Mouse (Mus musculus) WW6 (cell line): ENCODE data around the gene Map4k3.
"Not testable (repeated sequence)": the region's sequence is repeated elsewhere in the genome, so short reads cannot be mapped to it uniquely, and the experiment has no call there.

Experiments used
- DNase-seq: peaks from one replicate; pipeline ENCODE4 v3.0.0-alpha.2; 2013; ENCODE audit warnings: low read depth, low spot score

Map4k3 gene

DNA sequence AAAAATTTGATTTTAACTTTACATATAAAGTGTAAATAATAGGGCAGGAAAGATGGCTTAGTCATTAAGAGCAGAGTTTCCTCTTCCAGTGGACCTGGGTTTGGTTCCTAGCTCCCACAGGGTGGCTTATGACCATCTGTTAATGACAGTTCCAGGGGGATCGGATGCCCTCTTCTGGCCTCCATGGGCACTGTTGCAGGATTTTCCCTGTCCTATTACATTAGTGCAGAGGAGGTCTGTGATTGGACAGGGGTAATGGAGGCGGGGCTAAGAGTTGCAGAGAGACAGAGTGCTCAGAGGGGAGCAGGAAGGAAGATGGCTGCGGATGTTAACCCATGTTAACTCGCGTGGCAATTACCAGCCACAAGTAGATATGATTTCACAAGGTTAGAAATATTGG lies 95.4 kb downstream of the Map4k3 start:
- peak; percentile 45 for DNase-seq

DNA sequence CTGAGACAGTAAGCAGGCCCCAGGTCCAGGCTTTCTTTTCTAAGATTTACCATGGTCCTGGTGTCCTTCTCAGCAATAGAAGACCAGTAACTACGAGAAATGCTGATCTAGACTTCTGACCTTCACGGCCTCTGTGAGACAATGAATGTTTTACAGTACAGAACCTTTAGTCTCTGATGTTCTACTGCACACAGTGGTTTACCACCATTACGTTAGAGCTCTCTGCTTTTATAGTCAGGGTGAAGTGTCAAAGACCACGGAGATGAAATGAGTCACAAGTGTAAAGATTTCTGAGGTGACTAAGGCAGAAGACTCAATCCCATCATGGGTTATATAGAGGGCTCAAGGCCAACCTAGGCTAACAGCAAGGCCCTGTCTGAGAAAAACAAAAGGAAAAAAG lies 95.9 kb downstream of the Map4k3 start:
- DNase-seq: no peak

GRCm38 (mm10) chr17:80631028-80631427 lies 97.3 kb downstream of the Map4k3 start:
- DNase-seq: no peak

DNA sequence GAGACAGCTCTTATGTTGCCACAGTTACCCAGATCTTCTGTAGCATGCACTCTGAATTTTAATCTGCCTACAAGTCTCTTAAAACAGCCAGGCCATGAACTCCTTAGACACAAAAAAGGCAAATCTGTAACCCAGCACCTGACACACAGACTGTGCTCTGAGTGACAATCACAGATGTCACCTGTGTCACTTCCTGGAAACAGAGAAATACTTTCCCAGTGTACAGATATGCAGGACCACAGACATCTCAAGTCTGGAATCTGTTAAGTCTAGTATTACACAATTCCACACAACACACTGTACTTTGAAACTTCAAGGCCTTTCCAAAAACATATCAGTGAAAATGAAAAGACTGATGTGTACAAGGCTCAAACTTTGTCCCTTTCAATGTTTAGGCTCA lies 103.3 kb downstream of the Map4k3 start:
- DNase-seq: no peak

- DNase-seq: no peak
These were observed 106.6 kb downstream of the Map4k3 start for GRCm38 (mm10) chr17:80621691-80622090.

GRCm38 (mm10) chr17:80620786-80621423 lies 107.4 kb downstream of the Map4k3 start:
- DNase-seq: peak; percentile 47

DNA sequence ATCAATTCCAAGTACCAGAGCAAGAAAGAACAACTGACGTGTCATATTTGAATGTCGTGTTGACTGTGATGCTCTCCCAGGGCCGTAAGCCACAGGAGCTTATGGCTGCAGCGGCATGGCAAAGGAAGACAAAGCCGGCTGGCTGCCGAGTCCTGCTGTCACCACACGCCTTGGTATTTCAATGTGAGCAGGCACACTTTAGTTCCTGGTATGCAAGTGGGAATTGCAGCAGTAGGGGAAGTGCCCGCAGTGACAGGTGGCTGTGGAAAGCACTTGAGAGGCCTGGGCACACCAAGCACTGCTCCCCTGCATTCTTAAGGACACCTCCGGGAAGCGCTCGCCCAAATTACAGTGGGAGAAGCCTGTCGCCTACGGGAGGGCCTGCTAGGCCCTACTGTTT lies 108.7 kb downstream of the Map4k3 start:
- no peak for DNase-seq

- no peak for DNase-seq
These were observed 109.4 kb downstream of the Map4k3 start for GRCm38 (mm10) chr17:80618890-80619289.

DNA sequence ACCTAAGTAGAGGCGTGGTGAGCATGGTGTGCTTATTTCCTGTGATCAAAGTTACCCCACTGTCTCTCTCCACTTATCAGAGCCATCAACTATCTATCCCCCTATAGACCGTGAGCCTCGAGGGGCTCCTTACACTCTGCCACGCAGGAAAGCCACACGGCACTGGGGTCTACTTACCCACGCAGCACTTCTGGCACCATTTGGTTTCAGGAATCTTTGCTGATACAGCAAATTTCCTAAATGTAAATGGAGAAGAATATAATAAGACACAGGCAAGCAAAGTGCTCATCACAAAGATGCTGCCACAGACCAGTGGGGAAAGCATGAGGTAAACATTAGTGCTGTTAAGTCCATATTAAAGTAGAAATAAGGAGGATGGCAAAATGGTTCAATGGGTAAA lies 124.5 kb downstream of the Map4k3 start:
- DNase-seq: no peak

GRCm38 (mm10) chr17:80603079-80603625 lies 125.1 kb downstream of the Map4k3 start:
- DNase-seq: no peak

DNA sequence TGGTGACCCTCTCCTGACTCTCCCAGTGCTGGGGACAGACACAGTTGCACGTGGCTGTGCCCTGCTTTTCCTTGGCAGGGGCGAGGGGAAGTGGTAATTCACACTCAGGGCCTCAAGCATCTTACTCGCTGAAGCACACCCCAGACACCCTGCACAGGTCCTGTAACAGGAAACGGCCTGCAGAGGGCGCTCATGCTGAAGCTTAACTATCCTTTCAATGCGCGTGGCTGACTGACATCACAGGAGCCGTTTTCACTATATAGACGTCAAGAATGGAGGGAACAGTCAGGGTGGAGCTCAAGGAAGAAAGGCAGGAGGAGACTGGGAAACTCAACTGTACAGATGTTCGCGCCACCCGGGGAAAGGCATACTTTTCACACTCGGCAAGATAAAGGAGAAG lies 126.9 kb downstream of the Map4k3 start:
- peak; percentile 56 for DNase-seq

DNA sequence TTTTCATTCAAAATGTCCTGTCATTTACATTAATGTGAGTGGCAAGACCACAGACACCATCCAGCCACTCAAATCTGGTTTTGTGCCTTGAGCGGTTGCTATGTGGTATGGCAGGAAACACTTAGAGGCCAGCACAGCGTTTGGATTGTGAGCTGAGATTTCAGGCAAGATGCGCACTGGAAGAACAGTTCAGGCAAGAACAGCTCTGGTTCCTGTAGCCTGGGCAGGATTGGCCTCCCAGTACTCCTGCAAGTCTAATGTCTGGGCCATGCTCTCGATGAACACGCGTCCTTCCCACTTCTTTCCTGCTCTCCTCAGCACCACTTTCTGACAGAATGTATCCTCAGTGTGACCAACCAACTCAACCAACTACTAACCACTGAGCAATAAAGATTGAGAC lies 145.2 kb downstream of the Map4k3 start:
- no peak for DNase-seq

DNA sequence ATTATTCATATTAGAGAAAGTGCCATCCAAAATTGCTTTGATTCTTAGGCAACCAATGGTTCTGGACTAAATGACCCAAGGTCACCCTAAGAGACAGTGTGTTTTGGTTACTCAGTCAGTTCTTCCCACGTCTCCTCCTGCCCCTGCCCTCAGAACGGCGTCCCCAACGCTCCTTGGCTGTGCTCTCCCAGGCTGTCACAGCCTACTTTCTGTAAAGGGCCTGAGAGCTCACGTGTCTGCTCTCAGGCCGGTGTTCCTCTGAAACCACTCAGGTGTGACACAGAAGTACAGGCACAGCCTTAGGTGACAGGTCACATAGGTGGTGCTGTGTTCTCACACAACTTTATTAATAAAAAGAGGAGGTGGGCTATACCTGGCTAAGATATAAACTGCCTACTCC lies 148.4 kb downstream of the Map4k3 start:
- no peak for DNase-seq

DNA sequence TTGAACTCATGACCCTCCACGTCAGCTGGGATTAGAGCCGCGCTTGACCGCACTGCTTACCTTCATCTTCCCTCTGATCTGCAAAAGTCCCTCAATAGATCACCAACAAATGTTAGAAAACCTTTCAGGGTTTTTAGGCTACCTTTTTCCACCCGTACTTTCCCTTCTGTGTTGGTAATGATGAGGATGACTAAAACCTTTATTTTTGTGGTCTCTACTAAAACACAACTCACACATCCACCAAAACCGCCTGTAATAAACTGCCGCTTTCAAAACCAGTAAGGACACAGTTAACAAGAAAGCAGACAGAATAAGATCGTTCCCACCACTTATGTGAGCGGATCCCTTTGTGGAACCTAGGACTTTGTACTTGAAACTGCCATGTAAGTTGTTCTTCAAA lies 149.2 kb downstream of the Map4k3 start:
- DNase-seq: no peak

GRCm38 (mm10) chr17:80578041-80578440 lies 150.2 kb downstream of the Map4k3 start:
- no peak for DNase-seq

DNA sequence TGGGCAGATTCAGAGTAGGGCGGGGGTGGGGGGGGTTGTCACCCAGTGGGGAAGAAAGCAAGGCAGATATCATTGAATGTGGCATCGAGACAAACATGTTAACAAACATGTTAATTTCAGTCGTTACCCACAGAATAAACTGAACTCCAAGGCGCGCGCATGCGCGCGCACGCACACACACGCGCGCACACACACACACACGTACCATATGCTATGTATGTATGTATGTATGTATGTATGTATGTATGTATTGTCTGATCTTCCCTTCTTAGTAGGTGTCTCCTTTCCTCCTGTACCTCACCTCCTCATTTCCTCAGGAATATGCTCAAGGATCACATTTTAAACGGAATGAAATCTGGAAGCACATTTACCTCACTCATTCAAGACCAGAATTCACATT lies 150.6 kb downstream of the Map4k3 start, which contains the start of gene Cdkl4:
TSS of gene Cdkl4 (minus strand) at position 175 of the 400 bp plus-strand sequence.
- no peak for DNase-seq

DNA sequence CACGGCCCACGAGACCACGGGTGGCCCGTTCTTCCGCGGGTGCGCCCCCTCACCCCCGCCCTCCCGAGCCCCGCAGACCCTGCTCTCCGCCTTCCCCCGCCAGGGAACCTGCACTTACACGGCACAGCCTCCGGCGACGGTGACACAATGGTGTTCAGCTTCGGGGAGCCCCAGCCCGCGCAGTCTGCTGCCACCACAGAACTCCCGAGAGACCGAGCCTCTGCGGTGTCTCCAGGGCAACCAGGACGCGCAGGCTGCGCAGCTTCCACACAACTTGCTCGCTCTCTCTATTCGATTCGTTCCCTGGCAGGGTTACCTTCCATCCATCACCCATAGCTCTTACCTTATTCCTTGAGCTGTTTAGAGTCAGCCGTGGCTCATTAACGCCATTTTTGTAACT lies 151.1 kb downstream of the Map4k3 start:
- no peak for DNase-seq

DNA sequence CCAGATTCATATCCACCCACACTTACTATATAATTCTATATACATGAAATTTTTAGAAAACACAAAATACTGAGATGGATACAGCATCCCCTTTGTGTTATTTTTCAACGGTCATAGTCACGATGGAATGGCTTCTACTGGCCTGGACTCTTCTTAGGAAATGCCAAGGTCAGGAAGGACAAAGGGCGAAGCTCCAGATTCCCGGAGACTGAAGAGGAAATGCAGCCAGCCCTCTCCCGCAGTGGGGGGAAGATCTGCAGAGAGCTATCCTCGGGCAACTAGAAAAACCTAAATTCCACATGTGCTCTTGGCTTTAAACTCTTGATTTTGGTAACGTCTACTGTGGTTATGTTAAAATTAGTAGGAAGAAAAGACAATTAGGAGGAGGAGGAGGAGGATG lies 153.3 kb downstream of the Map4k3 start:
- DNase-seq: no peak

GRCm38 (mm10) chr17:80574471-80574965 lies 153.8 kb downstream of the Map4k3 start:
- no peak for DNase-seq

GRCm38 (mm10) chr17:80572187-80572935 lies 155.9 kb downstream of the Map4k3 start:
- no peak for DNase-seq

DNA sequence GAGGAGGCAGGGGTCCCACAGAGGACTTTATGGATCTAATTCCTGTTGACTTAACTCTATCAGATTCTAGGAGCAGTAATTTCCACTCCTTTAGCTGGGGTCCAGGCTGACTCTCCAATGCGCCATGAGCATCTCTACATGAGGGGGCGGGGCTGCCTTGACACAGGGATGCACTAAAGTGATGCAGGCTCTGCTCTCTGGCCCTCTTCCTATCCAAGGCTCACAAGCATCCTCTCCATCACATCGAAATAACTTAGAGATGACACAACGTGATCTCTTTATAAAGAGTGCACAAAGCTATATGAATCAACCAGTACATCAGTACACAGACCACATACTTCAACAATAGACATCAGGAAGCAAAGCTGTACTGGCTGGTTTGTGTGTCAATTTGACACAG lies 156.8 kb downstream of the Map4k3 start:
- no peak for DNase-seq

DNA sequence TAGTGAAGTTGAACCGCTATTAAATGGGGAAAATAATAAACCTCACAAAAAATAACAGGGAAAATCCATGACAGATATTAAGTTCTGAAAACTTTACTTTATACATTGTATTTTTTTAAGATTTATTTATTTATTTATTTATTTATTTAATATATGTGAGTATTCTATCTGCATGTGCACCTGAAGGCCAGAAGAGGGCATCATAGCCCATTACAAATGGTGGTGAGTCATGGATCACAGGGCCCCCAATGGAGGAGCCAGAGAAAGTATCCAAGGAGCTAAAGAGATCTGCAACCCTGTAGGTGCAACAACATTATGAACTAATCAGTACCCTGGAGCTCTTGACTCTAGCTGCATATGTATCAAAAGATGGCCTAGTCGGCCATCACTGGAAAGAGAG lies 158.6 kb downstream of the Map4k3 start:
- DNase-seq: not testable (repeated sequence)
